Mouse (Mus musculus) kidney, adult 2 months (tissue): ENCODE measurements around the gene Itgb3. TPM values are rescaled to one million over a fixed set of nuclear protein-coding genes. Genes with fewer than 3 reads are reported as not detected.

Source experiments
- DNase-seq: peaks from one replicate; pipeline ENCODE4 v3.0.0; 2021
- H3K27ac ChIP-seq: fragments of 200-500 bp; 2 replicates; pipeline ENCODE4 v1.5.1; 2012; ENCODE audit warnings: low read depth, low read length, control low read depth, inconsistent platforms; ENCODE audit not compliant: insufficient read depth
- H3K27me3 ChIP-seq: fragments of 200-500 bp; replicated peaks from 2 replicates; pipeline ENCODE4 v1.6.1; 2012; ENCODE audit warnings: mild to moderate bottlenecking, moderate library complexity, low read length, inconsistent platforms; ENCODE audit not compliant: control insufficient read depth, insufficient read depth
- H3K36me3 ChIP-seq: fragments of 200-500 bp; 2 replicates; pipeline ENCODE4 v1.6.1; 2012; ENCODE audit warnings: mild to moderate bottlenecking, moderate library complexity, low read length, inconsistent platforms; ENCODE audit not compliant: control insufficient read depth, insufficient read depth
- H3K4me1 ChIP-seq: fragments of 200-500 bp; 2 replicates; pipeline ENCODE4 v1.6.1; 2011; ENCODE audit warnings: low read length; ENCODE audit not compliant: control insufficient read depth, insufficient read depth
- H3K4me3 ChIP-seq: fragments of 200-500 bp; 2 replicates; pipeline ENCODE4 v1.5.1; 2011; ENCODE audit warnings: mild to moderate bottlenecking, low read depth, low read length, control low read depth; ENCODE audit not compliant: insufficient read depth
- CTCF ChIP-seq: fragments of 200-500 bp; conservative IDR thresholded peaks from 2 replicates; pipeline ENCODE4 v1.5.1; 2011; ENCODE audit warnings: low read depth, mild to moderate bottlenecking, control low read depth, low read length, moderate library complexity, mixed read lengths; ENCODE audit not compliant: insufficient read depth, insufficient read length
- POLR2A ChIP-seq: fragments of 200-500 bp; IDR thresholded peaks from one replicate; pipeline ENCODE4 v1.6.1; 2011; ENCODE audit warnings: low read depth, low read length, control low read depth
- WGBS: fragments of 180-500 bp; shearing (Covaris S2); methylation state at CpG from one replicate; pipeline ENCODE4 v1.1.7; 2018; 5-methylcytosine and 5-hydroxymethylcytosine counted together
- polyA plus RNA-seq: library from polyadenylated mRNA; depleted of rRNA; stranded (reverse); fragments of >200 nt; gene quantifications from 2 replicates; pipeline ENCODE4 v1.2.3, GENCODE M21; 2012

Itgb3 gene
- polyA plus RNA-seq, 1 experiment: 1.3 TPM

GRCm38 (mm10) chr11:104648571-104648970 lies 40.8 kb downstream of the Itgb3 start:
- H3K27me3 ChIP-seq: no peaks in the 10 kb centered on the region
- TF ChIP-seq POLR2A (no peak), CTCF (peak; percentile 54)
- H3K27ac ChIP-seq: no peak overlapping the region
- no peaks in the 10 kb centered on the region for H3K4me1 ChIP-seq
- 66% methylated on average over 3 of the region's 3 CpGs for WGBS
- H3K36me3 ChIP-seq: no peaks in the 10 kb centered on the region
- no peak overlapping the region for H3K4me3 ChIP-seq
- no peak for DNase-seq

GRCm38 (mm10) chr11:104660599-104660998 lies 52.8 kb downstream of the Itgb3 start:
- Histone ChIP-seq H3K4me1 (no peaks in the 10 kb centered on the region), H3K36me3 (no peaks in the 10 kb centered on the region), H3K4me3 (no peak overlapping the region), H3K27me3 (no peaks in the 10 kb centered on the region), H3K27ac (no peak overlapping the region)
- 95% methylated on average over 4 of the region's 4 CpGs for WGBS
- DNase-seq: no peak
- TF ChIP-seq CTCF: no peak
- TF ChIP-seq POLR2A: no peak

- 73% methylated on average over 5 of the region's 5 CpGs for WGBS
- no peak overlapping the region for H3K4me3 ChIP-seq
- no peaks in the 10 kb centered on the region for H3K4me1 ChIP-seq
Measured at GRCm38 (mm10) chr11:104661106-104661505, 53.3 kb downstream of the Itgb3 start.

GRCm38 (mm10) chr11:104661531-104662205 lies 53.9 kb downstream of the Itgb3 start:
- no peaks in the 10 kb centered on the region for H3K27me3 ChIP-seq
- WGBS: 74% methylated on average over 20 of the region's 20 CpGs
- no peaks in the 10 kb centered on the region for H3K4me1 ChIP-seq
- H3K27ac ChIP-seq: no peak overlapping the region
- TF ChIP-seq CTCF (0 out of 2 replicates have a peak, but pooled peaks have one; percentile 6), POLR2A (no peak)
- H3K4me3 ChIP-seq: no peak overlapping the region
- DNase-seq: no peak
- H3K36me3 ChIP-seq: no peaks in the 10 kb centered on the region

More at GRCm38 (mm10) chr11:104661106-104661505, 53.3 kb downstream of the Itgb3 start:
- no peaks in the 10 kb centered on the region for H3K27me3 ChIP-seq
- no peak for TF ChIP-seq CTCF
- no peak for TF ChIP-seq POLR2A
- no peak overlapping the region for H3K27ac ChIP-seq
- DNase-seq: no peak
- no peaks in the 10 kb centered on the region for H3K36me3 ChIP-seq

- TF ChIP-seq CTCF (no peak), POLR2A (no peak)
- DNase-seq: no peak
- 76% methylated on average over 11 of the region's 11 CpGs for WGBS
- Histone ChIP-seq H3K4me1 (no peaks in the 10 kb centered on the region), H3K27me3 (no peaks in the 10 kb centered on the region), H3K36me3 (no peaks in the 10 kb centered on the region), H3K4me3 (no peak overlapping the region), H3K27ac (no peak overlapping the region)
Measured at GRCm38 (mm10) chr11:104662573-104662972, 54.8 kb downstream of the Itgb3 start.

GRCm38 (mm10) chr11:104663241-104663877 lies 55.6 kb downstream of the Itgb3 start:
- Histone ChIP-seq H3K27me3 (no peaks in the 10 kb centered on the region), H3K4me3 (no peak overlapping the region), H3K36me3 (no peaks in the 10 kb centered on the region), H3K27ac (no peak overlapping the region), H3K4me1 (no peaks in the 10 kb centered on the region)
- TF ChIP-seq CTCF: no peak
- TF ChIP-seq POLR2A: no peak
- 55% methylated on average over 6 of the region's 6 CpGs for WGBS
- peak; percentile 29 for DNase-seq

GRCm38 (mm10) chr11:104663878-104664261 lies 56.1 kb downstream of the Itgb3 start:
- DNase-seq: no peak
- whole genome bisulfite sequencing: 51% methylated on average over 3 of the region's 3 CpGs
- no peaks in the 10 kb centered on the region for H3K4me1 ChIP-seq
- no peak overlapping the region for H3K4me3 ChIP-seq
- H3K36me3 ChIP-seq: no peaks in the 10 kb centered on the region
- no peak overlapping the region for H3K27ac ChIP-seq
- H3K27me3 ChIP-seq: no peaks in the 10 kb centered on the region
- TF ChIP-seq POLR2A: no peak
- TF ChIP-seq CTCF: no peak
